Mouse (Mus musculus) heart, postnatal 0 days (tissue): ENCODE data around the gene Ces1a. TPM values are rescaled to one million over a fixed set of nuclear protein-coding genes. Genes with fewer than 3 reads are reported as not detected.

Experiments
- ATAC-seq: fragments of 200-750 bp; cut with Nextera tagmentation; 2 replicates; pipeline ENCODE4 v1.8.0; 2017; ENCODE audit warnings: low read depth, moderate number of reproducible peaks, moderate library complexity; ENCODE audit not compliant: insufficient read depth
- DNase-seq: peaks from one replicate; pipeline ENCODE4 v3.0.0-alpha.2; 2016; ENCODE audit warnings: low spot score
- H3K27ac ChIP-seq: fragments of 300-500 bp; sonication (generic); 2 replicates; pipeline ENCODE4 v1.5.1; 2014; ENCODE audit warnings: low read depth, mild to moderate bottlenecking
- H3K27me3 ChIP-seq: fragments of 300-500 bp; sonication (generic); 2 replicates; pipeline ENCODE4 v1.6.1; 2014; ENCODE audit warnings: low read length, mixed read lengths; ENCODE audit not compliant: control insufficient read depth, insufficient read depth
- H3K36me3 ChIP-seq: fragments of 300-500 bp; sonication (generic); replicated peaks from 2 replicates; pipeline ENCODE4 v1.6.1; 2014; ENCODE audit warnings: low read length, mixed read lengths; ENCODE audit not compliant: control insufficient read depth, insufficient read depth
- H3K4me1 ChIP-seq: fragments of 300-500 bp; sonication (generic); 2 replicates; pipeline ENCODE4 v1.6.1; 2014; ENCODE audit warnings: antibody characterized with exemption; ENCODE audit not compliant: control insufficient read depth, insufficient read depth
- H3K4me2 ChIP-seq: fragments of 300-500 bp; sonication (generic); 2 replicates; pipeline ENCODE4 v1.6.1; 2014; ENCODE audit warnings: low read depth, mild to moderate bottlenecking, low read length, moderate library complexity
- H3K4me3 ChIP-seq: fragments of 300-500 bp; sonication (generic); 2 replicates; pipeline ENCODE4 v1.5.1; 2014; ENCODE audit warnings: low read depth, low read length
- H3K9ac ChIP-seq: fragments of 300-500 bp; sonication (generic); replicated peaks from 2 replicates; pipeline ENCODE4 v1.6.1; 2014; ENCODE audit warnings: low read depth, low read length, mixed read lengths
- H3K9me3 ChIP-seq: fragments of 300-500 bp; sonication (generic); replicated peaks from 2 replicates; pipeline ENCODE4 v1.6.1; 2016; ENCODE audit warnings: low read length; ENCODE audit not compliant: control insufficient read depth
- CTCF ChIP-seq: IDR thresholded peaks from 2 replicates; pipeline ENCODE4 v1.5.1; 2016; ENCODE audit warnings: antibody characterized with exemption, control low read depth, low read depth
- EP300 ChIP-seq: IDR thresholded peaks from 2 replicates; pipeline ENCODE4 v1.6.1; 2016; ENCODE audit warnings: antibody characterized with exemption, low read depth
- WGBS: fragments of 180-500 bp; shearing (Covaris S2); extraction: QIAGEN DNeasy Blood & Tissue Kit; methylation state at CpG from one replicate; pipeline ENCODE4 v1.1.7; 2014; 5-methylcytosine and 5-hydroxymethylcytosine counted together
- polyA plus RNA-seq: library from polyadenylated mRNA; unstranded; fragments of >200 nt; fragmentation: Nextera tagmentation; extraction: Ambion mirVana; gene quantifications from 2 replicates; pipeline ENCODE4 v1.2.1, GENCODE M21; 2015
- total RNA-seq: library from RNA; depleted of rRNA; stranded (reverse); fragments of >200 nt; gene quantifications from 2 replicates; pipeline ENCODE4 v1.2.3, GENCODE M21; 2014; ENCODE audit warnings: low replicate concordance; rRNA removed

The Ces1a gene
- total and polyA plus RNA-seq, 2 experiments from 2014 or later = not detected

GRCm38 (mm10) chr8:92984376-92984775 is 63.6 kb downstream of the Ces1a start:
- no peaks in the 10 kb centered on the region for H3K4me1 ChIP-seq
- no peaks in the 10 kb centered on the region for H3K36me3 ChIP-seq
- 81% methylated on average over 2 of the region's 2 CpGs for WGBS
- H3K4me2 ChIP-seq = no peak overlapping the region
- no peak for TF ChIP-seq EP300
- no peaks in the 10 kb centered on the region for H3K9me3 ChIP-seq
- DNase-seq (no peak), ATAC-seq (no peak)
- no peak overlapping the region for H3K4me3 ChIP-seq
- no peaks in the 10 kb centered on the region for H3K27me3 ChIP-seq
- H3K9ac ChIP-seq = no peak overlapping the region
- no peak overlapping the region for H3K27ac ChIP-seq

GRCm38 (mm10) chr8:92982491-92982890 is 65.5 kb downstream of the Ces1a start:
- H3K4me1 ChIP-seq = no peaks in the 10 kb centered on the region
- no peaks in the 10 kb centered on the region for H3K36me3 ChIP-seq
- H3K4me2 ChIP-seq = no peak overlapping the region
- DNase-seq (no peak), ATAC-seq (no peak)
- H3K27ac ChIP-seq = no peak overlapping the region
- 65% methylated on average over 3 of the region's 3 CpGs for WGBS
- no peak overlapping the region for H3K4me3 ChIP-seq
- no peaks in the 10 kb centered on the region for H3K9me3 ChIP-seq
- TF ChIP-seq CTCF (no peak), EP300 (no peak)
- H3K9ac ChIP-seq = no peak overlapping the region
- H3K27me3 ChIP-seq = 0 out of 2 replicates have a peak, but pooled peaks cover 1% of the 10 kb centered on the region

DNA sequence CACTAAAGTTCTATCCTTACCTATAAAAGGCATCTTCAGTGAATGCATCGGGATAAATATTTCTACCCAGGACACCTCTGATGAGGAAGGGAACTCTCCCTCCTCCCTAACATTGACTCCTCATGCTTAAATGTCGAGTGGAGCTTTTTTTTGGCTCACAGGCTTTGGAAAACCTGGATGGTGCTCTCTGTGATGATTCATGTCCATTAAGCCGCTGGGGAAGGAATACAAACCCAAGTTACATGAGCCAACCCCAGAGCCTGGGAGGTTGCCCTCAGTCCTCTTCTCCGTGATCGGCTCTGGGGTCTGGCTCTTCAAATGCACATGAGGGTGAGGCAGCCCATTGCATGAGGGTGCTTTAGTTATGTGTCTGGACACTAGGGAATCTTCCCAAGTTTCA is 71.3 kb downstream of the Ces1a start:
- WGBS = 79% methylated on average over 5 of the region's 5 CpGs
- Histone ChIP-seq H3K4me2 (no peak overlapping the region), H3K4me3 (no peak overlapping the region), H3K27me3 (0 out of 2 replicates have a peak, but pooled peaks cover 3% of the 10 kb centered on the region), H3K4me1 (0 out of 2 replicates have a peak, but pooled peaks cover 11% of the 10 kb centered on the region), H3K27ac (no peak overlapping the region), H3K36me3 (no peaks in the 10 kb centered on the region), H3K9me3 (no peaks in the 10 kb centered on the region), H3K9ac (no peak overlapping the region)
- TF ChIP-seq EP300 = no peak
- TF ChIP-seq CTCF = no peak
- ATAC-seq (no peak), DNase-seq (no peak)

DNA sequence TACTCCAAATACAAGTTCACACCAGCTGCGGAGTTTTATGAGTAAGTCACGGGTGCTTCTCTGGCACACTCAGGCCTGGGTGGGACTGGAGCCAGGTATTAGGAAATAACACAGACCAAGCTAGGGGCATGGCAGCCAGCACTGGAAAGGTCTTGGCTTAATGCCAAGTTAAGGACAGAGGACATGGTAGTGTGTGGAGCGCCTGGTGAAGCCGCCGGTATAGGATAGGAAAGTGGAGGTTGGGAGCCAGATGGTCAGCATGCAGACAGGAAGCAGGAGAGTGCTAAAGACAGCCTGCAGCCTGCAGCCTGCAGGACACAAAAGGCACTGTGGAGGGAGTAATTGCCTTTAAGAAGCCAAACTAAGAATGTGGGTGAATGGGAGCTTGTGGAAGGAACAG is 75.0 kb downstream of the Ces1a start:
- H3K4me3 ChIP-seq = no peak overlapping the region
- DNase-seq (peak; percentile 76), ATAC-seq (peak; percentile 98)
- H3K4me1 ChIP-seq = 0 out of 2 replicates have a peak, but pooled peaks cover 11% of the 10 kb centered on the region
- 0 out of 2 replicates have a peak, but pooled peaks have one; percentile 37 for TF ChIP-seq EP300
- 0 out of 2 replicates have a peak, but pooled peaks have one; percentile 22 for TF ChIP-seq CTCF
- H3K27ac ChIP-seq = no peak overlapping the region
- 15% methylated on average over 5 of the region's 5 CpGs for WGBS
- H3K4me2 ChIP-seq = 0 out of 2 replicates have a peak overlapping the region, but pooled peaks have one; percentile 7
- H3K9me3 ChIP-seq = no peaks in the 10 kb centered on the region
- H3K36me3 ChIP-seq = no peaks in the 10 kb centered on the region
- H3K27me3 ChIP-seq = 0 out of 2 replicates have a peak, but pooled peaks cover 3% of the 10 kb centered on the region
- no peak overlapping the region for H3K9ac ChIP-seq

Other genes with a start within 250 kb of the Ces1a start
- gene Mmp2, start 220.9 kb downstream of the Ces1a start, total RNA-seq = 92.6 and 113 TPM in 2 replicates
- gene Mmp2, start 220.9 kb downstream of the Ces1a start, polyA plus RNA-seq = 83.6 and 89.0 TPM in 2 replicates
- gene Lpcat2, start 192.9 kb downstream of the Ces1a start, total RNA-seq = 1.5 and 4.9 TPM in 2 replicates
- gene Lpcat2, start 192.9 kb downstream of the Ces1a start, polyA plus RNA-seq = 2.8 and 3.0 TPM in 2 replicates
- 0.38 TPM in 1 of 2 replicates, not detected in the other for gene Capns2, start 146.8 kb downstream of the Ces1a start, total RNA-seq
- gene Capns2, start 146.8 kb downstream of the Ces1a start, polyA plus RNA-seq = 0.11 TPM in 1 of 2 replicates, not detected in the other
- 0.27 TPM in 1 of 2 replicates, not detected in the other for gene Slc6a2, start 88.1 kb downstream of the Ces1a start, total RNA-seq
- gene Slc6a2, start 88.1 kb downstream of the Ces1a start, polyA plus RNA-seq = not detected in 2 replicates
- not detected in 2 replicates for gene Ces1b, start 31.8 kb upstream of the Ces1a start, total RNA-seq
- gene Ces1b, start 31.8 kb upstream of the Ces1a start, polyA plus RNA-seq = not detected in 2 replicates
- not detected in 2 replicates for gene Ces1c, start 83.1 kb upstream of the Ces1a start, total RNA-seq
- not detected in 2 replicates for gene Ces1c, start 83.1 kb upstream of the Ces1a start, polyA plus RNA-seq
- 0.50 TPM in 1 of 2 replicates, not detected in the other for gene Ces1d, start 149.6 kb upstream of the Ces1a start, total RNA-seq
- 1.5 and 2.1 TPM in 2 replicates for gene Ces1d, start 149.6 kb upstream of the Ces1a start, polyA plus RNA-seq
- not detected in 2 replicates for gene Ces1e, start 181.4 kb upstream of the Ces1a start, total RNA-seq
- 0.49 and 0.60 TPM in 2 replicates for gene Ces1e, start 181.4 kb upstream of the Ces1a start, polyA plus RNA-seq
- not detected in 2 replicates for gene Ces1f, start 231.6 kb upstream of the Ces1a start, total RNA-seq
- gene Ces1f, start 231.6 kb upstream of the Ces1a start, polyA plus RNA-seq = 0.11 TPM in 1 of 2 replicates, not detected in the other